Comparison of ENCODE assay signal across 8 mouse cellular contexts in genomic region chr7:28812436-28812835, GRCm38 (mm10). TPM values are rescaled to one million over a fixed set of nuclear protein-coding genes. Genes with fewer than 3 reads are reported as not detected.
DNase-seq lines count a peak whose midpoint lies in the region; ATAC-seq and TF ChIP-seq lines count a peak whose summit lies in the region.

No protein-coding gene starts in this region.

- no peak for DNase-seq in lung, postnatal 0 days (ENCODE audit: low spot score)
- DNase-seq in lung, postnatal 36 days: no peak
- no peak for DNase-seq in forebrain, embryonic 14.5 days (ENCODE audit: low spot score)
- DNase-seq in left cerebral cortex, adult 18-20 months (ENCODE audit: low spot score in 2 of 2): no peak
- no peak for DNase-seq in right cerebral cortex, postnatal 25 days
- no peak for DNase-seq in cerebellum, adult 11 months

- peaks cover 20% of the 10 kb centered on the region; the same call in 1 of the 2 replicates for H3K4me1 ChIP-seq in lung, postnatal 0 days (ENCODE audit: insufficient read depth, low read depth, low read length)
- peaks cover 21% of the 10 kb centered on the region for H3K4me1 ChIP-seq in forebrain, embryonic 14.5 days (ENCODE audit: control insufficient read depth, insufficient read depth, low read length)
- H3K4me1 ChIP-seq in limb, embryonic 13.5 days: peaks cover 65% of the 10 kb centered on the region
- H3K4me1 ChIP-seq in stomach, embryonic 16.5 days (ENCODE audit: control insufficient read depth, insufficient read depth, low read length): peaks cover 59% of the 10 kb centered on the region

- H3K9ac ChIP-seq in lung, postnatal 0 days (replicated peaks; ENCODE audit: low read depth): peak overlapping the region; percentile 5; the same call in 1 of the 2 replicates
- peak overlapping the region; percentile 88 for H3K9ac ChIP-seq in forebrain, embryonic 14.5 days (ENCODE audit: low read length)
- peak overlapping the region; percentile 91 for H3K9ac ChIP-seq in limb, embryonic 13.5 days
- peak overlapping the region; percentile 79 for H3K9ac ChIP-seq in stomach, embryonic 16.5 days (ENCODE audit: low read length)

- no peak for TF ChIP-seq EP300 in lung, postnatal 0 days (IDR thresholded peaks at IDR 0.05)

- WGBS in lung, postnatal 0 days: 28% methylated on average over 4 of the region's 4 CpGs
- WGBS in forebrain, embryonic 14.5 days: 64% methylated on average over 4 of the region's 4 CpGs
- WGBS in limb, embryonic 13.5 days: 77% methylated on average over 4 of the region's 4 CpGs
- 43% methylated on average over 4 of the region's 4 CpGs for WGBS in stomach, embryonic 16.5 days

- ATAC-seq in lung, postnatal 0 days: no peak
- ATAC-seq in forebrain, embryonic 14.5 days: no peak
- ATAC-seq in limb, embryonic 13.5 days (ENCODE audit: low FRiP score, low read depth): no peak
- no peak for ATAC-seq in stomach, embryonic 16.5 days (ENCODE audit: insufficient read depth, low FRiP score)

- H3K9me3 ChIP-seq in lung, postnatal 0 days (ENCODE audit: low read length): no peaks in the 10 kb centered on the region
- no peaks in the 10 kb centered on the region for H3K9me3 ChIP-seq in forebrain, embryonic 14.5 days (replicated peaks; ENCODE audit: control insufficient read depth, low read length)
- no peaks in the 10 kb centered on the region for H3K9me3 ChIP-seq in limb, embryonic 13.5 days
- H3K9me3 ChIP-seq in stomach, embryonic 16.5 days (replicated peaks; ENCODE audit: control insufficient read depth, low read length): no peaks in the 10 kb centered on the region

- H3K4me3 ChIP-seq in lung, postnatal 0 days (ENCODE audit: low read depth, low read length): peak overlapping the region; percentile 75
- H3K4me3 ChIP-seq in forebrain, embryonic 14.5 days (ENCODE audit: low read depth, low read length): peak overlapping the region; percentile 74
- peak overlapping the region; percentile 75 for H3K4me3 ChIP-seq in limb, embryonic 13.5 days
- peak overlapping the region; percentile 85 for H3K4me3 ChIP-seq in stomach, embryonic 16.5 days (replicated peaks; ENCODE audit: low read length)

- no peak for TF ChIP-seq CTCF in lung, postnatal 0 days (IDR thresholded peaks at IDR 0.05)

- H3K4me2 ChIP-seq in lung, postnatal 0 days (replicated peaks; ENCODE audit: low read depth, low read length): peak overlapping the region; percentile 76
- H3K4me2 ChIP-seq in forebrain, embryonic 14.5 days (ENCODE audit: low read length): peak overlapping the region; percentile 87
- H3K4me2 ChIP-seq in limb, embryonic 13.5 days (replicated peaks): peak overlapping the region; percentile 90
- H3K4me2 ChIP-seq in stomach, embryonic 16.5 days (ENCODE audit: low read depth, low read length): peak overlapping the region; percentile 99

- peaks cover 41% of the 10 kb centered on the region for H3K36me3 ChIP-seq in lung, postnatal 0 days (ENCODE audit: insufficient read depth, low read length)
- peaks cover 53% of the 10 kb centered on the region for H3K36me3 ChIP-seq in forebrain, embryonic 14.5 days (ENCODE audit: control insufficient read depth, insufficient read depth, low read length)
- peaks cover 56% of the 10 kb centered on the region for H3K36me3 ChIP-seq in limb, embryonic 13.5 days
- H3K36me3 ChIP-seq in stomach, embryonic 16.5 days (ENCODE audit: control insufficient read depth, insufficient read depth, low read length): peaks cover 37% of the 10 kb centered on the region

- no peaks in the 10 kb centered on the region for H3K27me3 ChIP-seq in lung, postnatal 0 days (replicated peaks; ENCODE audit: insufficient read depth, low read length)
- H3K27me3 ChIP-seq in forebrain, embryonic 14.5 days (replicated peaks; ENCODE audit: control insufficient read depth, insufficient read depth, low read length): no peaks in the 10 kb centered on the region
- H3K27me3 ChIP-seq in limb, embryonic 13.5 days: no peaks in the 10 kb centered on the region
- no peaks in the 10 kb centered on the region for H3K27me3 ChIP-seq in stomach, embryonic 16.5 days (ENCODE audit: control insufficient read depth, insufficient read depth, low read length)

- peak overlapping the region; percentile 95 for H3K27ac ChIP-seq in lung, postnatal 0 days (ENCODE audit: low read length)
- H3K27ac ChIP-seq in forebrain, embryonic 14.5 days (ENCODE audit: low read depth, low read length): no peak overlapping the region
- H3K27ac ChIP-seq in limb, embryonic 13.5 days: no peak overlapping the region
- peak overlapping the region; percentile 99; the same call in 1 of the 2 replicates for H3K27ac ChIP-seq in stomach, embryonic 16.5 days (ENCODE audit: low read length)

RNA-seq across cellular contexts. Expression of gene Hnrnpl, which starts 4.1 kb away (rescaled TPM):
- 151 and 154 TPM in 2 replicates for polyA plus RNA-seq in lung, postnatal 0 days (2015; fragmentation: Nextera tagmentation; extraction: Ambion mirVana)
- polyA plus RNA-seq in forebrain, embryonic 14.5 days (2014; fragmentation: Nextera tagmentation; extraction: Ambion mirVana): 190 and 198 TPM in 2 replicates
- polyA plus RNA-seq in limb, embryonic 13.5 days (2015; fragmentation: Nextera tagmentation; extraction: Ambion mirVana): 284 and 285 TPM in 2 replicates
- polyA plus RNA-seq in stomach, embryonic 16.5 days (2015; fragmentation: Nextera tagmentation; extraction: Ambion mirVana): 170 and 200 TPM in 2 replicates
- 100 to 1,000 TPM; 427 to 456 TPM for total RNA-seq in left cerebral cortex, adult 18-20 months (2021)

RNA-seq across cellular contexts. Expression of gene Ech1, which starts 12.6 kb away (rescaled TPM):
- 287 and 308 TPM in 2 replicates for polyA plus RNA-seq in lung, postnatal 0 days (2015; fragmentation: Nextera tagmentation; extraction: Ambion mirVana)
- polyA plus RNA-seq in forebrain, embryonic 14.5 days (2014; fragmentation: Nextera tagmentation; extraction: Ambion mirVana): 103 and 107 TPM in 2 replicates
- 155 TPM in 2 replicates for polyA plus RNA-seq in limb, embryonic 13.5 days (2015; fragmentation: Nextera tagmentation; extraction: Ambion mirVana)
- 227 and 230 TPM in 2 replicates for polyA plus RNA-seq in stomach, embryonic 16.5 days (2015; fragmentation: Nextera tagmentation; extraction: Ambion mirVana)
- total RNA-seq in left cerebral cortex, adult 18-20 months (2021): 10 to 100 TPM; 53.5 to 56.6 TPM

RNA-seq across cellular contexts. Expression of gene Lgals4, which starts 21.2 kb away (rescaled TPM):
- polyA plus RNA-seq in lung, postnatal 0 days (2015; fragmentation: Nextera tagmentation; extraction: Ambion mirVana): 14.9 and 15.6 TPM in 2 replicates
- 1.7 and 2.0 TPM in 2 replicates for polyA plus RNA-seq in forebrain, embryonic 14.5 days (2014; fragmentation: Nextera tagmentation; extraction: Ambion mirVana)
- polyA plus RNA-seq in limb, embryonic 13.5 days (2015; fragmentation: Nextera tagmentation; extraction: Ambion mirVana): 9.6 and 10.3 TPM in 2 replicates
- polyA plus RNA-seq in stomach, embryonic 16.5 days (2015; fragmentation: Nextera tagmentation; extraction: Ambion mirVana): 353 and 382 TPM in 2 replicates
- 1 to 10 TPM; 1.9 to 2.4 TPM for total RNA-seq in left cerebral cortex, adult 18-20 months (2021)

RNA-seq across cellular contexts. Expression of gene Rinl, which starts 23.7 kb away (rescaled TPM):
- polyA plus RNA-seq in lung, postnatal 0 days (2015; fragmentation: Nextera tagmentation; extraction: Ambion mirVana): 10.2 and 12.9 TPM in 2 replicates
- polyA plus RNA-seq in forebrain, embryonic 14.5 days (2014; fragmentation: Nextera tagmentation; extraction: Ambion mirVana): 1.3 and 1.5 TPM in 2 replicates
- polyA plus RNA-seq in limb, embryonic 13.5 days (2015; fragmentation: Nextera tagmentation; extraction: Ambion mirVana): 3.1 and 3.6 TPM in 2 replicates
- 5.0 and 5.9 TPM in 2 replicates for polyA plus RNA-seq in stomach, embryonic 16.5 days (2015; fragmentation: Nextera tagmentation; extraction: Ambion mirVana)
- total RNA-seq in left cerebral cortex, adult 18-20 months (2021): 1 to 10 TPM; 2.1 to 3.9 TPM

RNA-seq across cellular contexts. Expression of gene Nfkbib, which starts 45.1 kb away (rescaled TPM):
- polyA plus RNA-seq in lung, postnatal 0 days (2015; fragmentation: Nextera tagmentation; extraction: Ambion mirVana): 42.3 and 42.7 TPM in 2 replicates
- 61.0 and 62.4 TPM in 2 replicates for polyA plus RNA-seq in forebrain, embryonic 14.5 days (2014; fragmentation: Nextera tagmentation; extraction: Ambion mirVana)
- polyA plus RNA-seq in limb, embryonic 13.5 days (2015; fragmentation: Nextera tagmentation; extraction: Ambion mirVana): 41.7 and 46.0 TPM in 2 replicates
- 37.2 and 38.9 TPM in 2 replicates for polyA plus RNA-seq in stomach, embryonic 16.5 days (2015; fragmentation: Nextera tagmentation; extraction: Ambion mirVana)
- 10 to 100 TPM; 35.0 to 38.6 TPM for total RNA-seq in left cerebral cortex, adult 18-20 months (2021)

Comparison
In these comparisons a context has a peak if more than half of its experiments do, and no peak if none do; other contexts are left out.
1. H3K27ac ChIP-seq: peak in lung, postnatal 0 days (single experiment) and stomach, embryonic 16.5 days (single experiment); none in forebrain, embryonic 14.5 days (single experiment) and limb, embryonic 13.5 days (single experiment).
2. H3K9ac ChIP-seq: peak in every context shown above with its lines; median percentile 91 in limb, embryonic 13.5 days; 88 in forebrain, embryonic 14.5 days; 79 in stomach, embryonic 16.5 days; 5 in lung, postnatal 0 days.
3. RNA of gene Lgals4, which starts 21.2 kb away (polyA plus RNA-seq): 353 to 382 TPM in stomach, embryonic 16.5 days; 14.9 to 15.6 TPM in lung, postnatal 0 days, 9.6 to 10.3 TPM in limb, embryonic 13.5 days and 1.7 to 2.0 TPM in forebrain, embryonic 14.5 days; every median in the first group is over 10 times any median in the second.
4. Peak in every context shown above with its lines, with median percentiles within 50 percentile points of each other: H3K4me2 ChIP-seq and H3K4me3 ChIP-seq.